Mouse (Mus musculus) kidney, adult 8-10 months (tissue): Measurements from ENCODE around the gene C1ql2.

ENCODE experiments used
- DNase-seq, 2 experiments: peaks; one replicate each; pipeline ENCODE4 v3.0.0; 2022

The C1ql2 gene

DNA sequence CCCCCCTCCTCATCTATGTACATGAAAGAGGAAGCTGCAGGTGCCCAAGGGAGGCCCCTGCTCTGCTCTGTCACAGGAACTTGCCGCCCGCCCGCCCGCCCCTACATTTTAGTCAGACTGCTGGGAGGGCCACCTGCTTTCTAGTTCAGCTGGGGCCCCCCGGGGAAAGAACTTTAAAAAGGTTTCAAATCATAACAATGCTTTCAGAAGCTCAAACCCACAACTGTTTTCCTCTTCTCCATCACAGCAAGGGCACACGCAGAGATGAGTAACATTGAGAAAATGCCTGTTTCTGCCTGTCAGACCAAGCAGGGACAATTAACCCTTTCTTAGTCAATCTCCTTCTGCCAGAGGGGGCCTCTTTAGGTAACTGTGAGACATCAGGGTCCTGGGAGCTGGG is 49.4 kb downstream of the C1ql2 start:
- DNase-seq, result no peak

DNA sequence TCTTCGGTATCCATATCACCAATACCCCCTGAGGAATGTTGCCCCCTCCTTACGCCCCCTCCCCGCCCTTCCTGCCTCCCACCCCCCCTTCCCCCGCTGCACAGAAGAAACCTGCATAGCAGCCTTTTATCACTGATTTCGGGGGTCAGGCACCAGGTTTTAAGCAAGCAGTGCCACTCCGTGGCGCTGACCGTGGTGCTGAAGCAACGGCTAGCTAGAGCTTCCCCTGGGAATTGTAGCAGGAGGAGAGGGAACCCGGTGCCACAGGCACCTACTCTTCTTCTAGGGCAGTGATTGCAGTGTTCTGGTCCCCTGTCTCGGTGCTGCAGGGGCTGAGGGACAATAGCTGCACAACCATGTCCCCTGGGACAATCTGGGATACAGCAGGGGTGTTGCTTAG is 50.0 kb downstream of the C1ql2 start:
- DNase-seq, result peak; percentile 2 to 17
